Mouse (Mus musculus): Measurements from ENCODE around the gene Rab3a.

The Rab3a gene

GRCm38 (mm10) chr8:70797081-70798070 is 42.9 kb downstream of the Rab3a start:
- in situ Hi-C loops (cut with MboI; ENCODE audit: low sequenced_read_pairs) = no loop called here

- in situ Hi-C loops (cut with MboI; ENCODE audit: low sequenced_read_pairs) = no loop called here
These were observed 43.8 kb downstream of the Rab3a start for GRCm38 (mm10) chr8:70798281-70798680.

GRCm38 (mm10) chr8:70800648-70801047 is 46.2 kb downstream of the Rab3a start:
- in situ Hi-C loops (cut with MboI; ENCODE audit: low sequenced_read_pairs) = no loop called here

- in situ Hi-C loops (cut with MboI; ENCODE audit: low sequenced_read_pairs) = no loop called here
These were observed 46.7 kb downstream of the Rab3a start for GRCm38 (mm10) chr8:70801156-70801555.

- in situ Hi-C loops (cut with MboI; ENCODE audit: low sequenced_read_pairs) = no loop called here
These were observed 47.4 kb downstream of the Rab3a start for GRCm38 (mm10) chr8:70801830-70802229.

GRCm38 (mm10) chr8:70802786-70803510 is 48.5 kb downstream of the Rab3a start:
- in situ Hi-C loops (cut with MboI; ENCODE audit: low sequenced_read_pairs) = no loop called here

GRCm38 (mm10) chr8:70803761-70804480 is 49.4 kb downstream of the Rab3a start:
- in situ Hi-C loops (cut with MboI; ENCODE audit: low sequenced_read_pairs) = no loop called here

GRCm38 (mm10) chr8:70804481-70805206 is 50.2 kb downstream of the Rab3a start, which contains the start of gene Mast3:
TSS of gene Mast3 (minus strand) at chr8:70805054.
- in situ Hi-C loops (cut with MboI; ENCODE audit: low sequenced_read_pairs) = no loop called here

- in situ Hi-C loops (cut with MboI; ENCODE audit: low sequenced_read_pairs) = no loop called here
These were observed 52.1 kb downstream of the Rab3a start for GRCm38 (mm10) chr8:70806541-70806940.

GRCm38 (mm10) chr8:70807304-70807703 is 52.8 kb downstream of the Rab3a start:
- in situ Hi-C loops (cut with MboI; ENCODE audit: low sequenced_read_pairs) = no loop called here

- in situ Hi-C loops (cut with MboI; ENCODE audit: low sequenced_read_pairs) = no loop called here
These were observed 53.8 kb downstream of the Rab3a start, which contains the start of gene Il12rb1 for GRCm38 (mm10) chr8:70808239-70808638. TSS of gene Il12rb1 (plus strand) at chr8:70808449.
